Mouse (Mus musculus) urinary bladder, adult 2 months (tissue): Measurements from ENCODE around the gene Eif3j1. TPM values are rescaled to one million over a fixed set of nuclear protein-coding genes. Genes with fewer than 3 reads are reported as not detected.
"Not testable (repeated sequence)": the region's sequence is repeated elsewhere in the genome, so short reads cannot be mapped to it uniquely, and the experiment has no call there.

Experiments used
- DNase-seq: peaks from one replicate; pipeline ENCODE4 v3.0.0; 2022; ENCODE audit warnings: low spot score
- polyA plus RNA-seq: library from polyadenylated mRNA; depleted of rRNA; stranded (reverse); fragments of >200 nt; gene quantifications from 2 replicates; pipeline ENCODE4 v1.2.3, GENCODE M21; 2012; rRNA removed

Gene Eif3j1
- polyA plus RNA-seq: 14.8 and 15.3 TPM in 2 replicates

- peak; percentile 81 for DNase-seq
Measured at GRCm38 (mm10) chr2:122027862-122028755, at the start of gene Eif3j1. Gene Eif3j1 (plus strand): TSS chr2:122028546.

- DNase-seq: no peak
Measured at GRCm38 (mm10) chr2:121995738-121996137, 32.6 kb upstream of the Eif3j1 start.

GRCm38 (mm10) chr2:122008832-122009231 lies 19.5 kb upstream of the Eif3j1 start:
- DNase-seq: no peak

GRCm38 (mm10) chr2:122011441-122011840 lies 16.9 kb upstream of the Eif3j1 start:
- DNase-seq: no peak

- no peak for DNase-seq
Measured at GRCm38 (mm10) chr2:122018705-122019104, 9.6 kb upstream of the Eif3j1 start.

GRCm38 (mm10) chr2:122022284-122022683 lies 6.1 kb upstream of the Eif3j1 start:
- no peak for DNase-seq

- DNase-seq: not testable (repeated sequence)
Measured at GRCm38 (mm10) chr2:122027091-122027490, 1.3 kb upstream of the Eif3j1 start.

- peak; percentile 73 for DNase-seq
Measured at GRCm38 (mm10) chr2:122028756-122029700, 682 bp downstream of the Eif3j1 start.

- DNase-seq: no peak
Measured at GRCm38 (mm10) chr2:122031970-122032369, 3.6 kb downstream of the Eif3j1 start.

- no peak for DNase-seq
Measured at GRCm38 (mm10) chr2:122036064-122036463, 7.7 kb downstream of the Eif3j1 start.

GRCm38 (mm10) chr2:122043926-122044325 lies 15.6 kb downstream of the Eif3j1 start:
- DNase-seq: no peak

- no peak for DNase-seq
Measured at GRCm38 (mm10) chr2:122059365-122060115, 31.2 kb downstream of the Eif3j1 start.

- no peak for DNase-seq
Measured at GRCm38 (mm10) chr2:122065200-122065969, 37.0 kb downstream of the Eif3j1 start.

- no peak for DNase-seq
Measured at GRCm38 (mm10) chr2:122066241-122066640, 37.9 kb downstream of the Eif3j1 start.

- DNase-seq: no peak
Measured at GRCm38 (mm10) chr2:122069144-122069912, 41.0 kb downstream of the Eif3j1 start.

- DNase-seq: no peak
Measured at GRCm38 (mm10) chr2:122069922-122070321, 41.6 kb downstream of the Eif3j1 start.

- DNase-seq: no peak
Measured at GRCm38 (mm10) chr2:122081728-122082456, 53.5 kb downstream of the Eif3j1 start.

GRCm38 (mm10) chr2:122086446-122086845 lies 58.1 kb downstream of the Eif3j1 start:
- DNase-seq: no peak

- DNase-seq: no peak
Measured at GRCm38 (mm10) chr2:122093844-122094243, 65.5 kb downstream of the Eif3j1 start.
